Mouse (Mus musculus) midbrain, embryonic 11.5 days (tissue): ENCODE data around the gene Il9r. TPM values are rescaled to one million over a fixed set of nuclear protein-coding genes. Genes with fewer than 3 reads are reported as not detected.

Experiments
- ATAC-seq: fragments of 200-750 bp; cut with Nextera tagmentation; 2 replicates; pipeline ENCODE4 v1.8.0; 2017; ENCODE audit warnings: moderate TSS enrichment, moderate library complexity; ENCODE audit not compliant: low FRiP score
- DNase-seq: peaks from one replicate; pipeline ENCODE4 v3.0.0; 2015; ENCODE audit warnings: low spot score; ENCODE audit errors: missing footprints
- H3K27ac ChIP-seq: fragments of 300-500 bp; sonication (generic); 2 replicates; pipeline ENCODE4 v1.5.1; 2014; ENCODE audit warnings: low read depth, low read length
- H3K27me3 ChIP-seq: fragments of 300-500 bp; sonication (generic); 2 replicates; pipeline ENCODE4 v1.6.1; 2014; ENCODE audit warnings: mild to moderate bottlenecking, low read length, moderate library complexity, mixed read lengths; ENCODE audit not compliant: control insufficient read depth, insufficient read depth
- H3K36me3 ChIP-seq: fragments of 300-500 bp; sonication (generic); 2 replicates; pipeline ENCODE4 v1.6.1; 2014; ENCODE audit warnings: mild to moderate bottlenecking, low read length, moderate library complexity, mixed read lengths; ENCODE audit not compliant: control insufficient read depth, insufficient read depth
- H3K4me1 ChIP-seq: fragments of 300-500 bp; sonication (generic); 2 replicates; pipeline ENCODE4 v1.6.1; 2014; ENCODE audit warnings: low read length; ENCODE audit not compliant: control insufficient read depth, insufficient read depth
- H3K4me2 ChIP-seq: fragments of 300-500 bp; sonication (generic); 2 replicates; pipeline ENCODE4 v1.6.1; 2014; ENCODE audit warnings: mild to moderate bottlenecking, moderate library complexity
- H3K4me3 ChIP-seq: fragments of 300-500 bp; sonication (generic); 2 replicates; pipeline ENCODE4 v1.5.1; 2014; ENCODE audit warnings: low read depth, low read length
- H3K9ac ChIP-seq: fragments of 300-500 bp; sonication (generic); 2 replicates; pipeline ENCODE4 v1.6.1; 2014; ENCODE audit warnings: low read length
- H3K9me3 ChIP-seq: fragments of 300-500 bp; sonication (generic); 2 replicates; pipeline ENCODE4 v1.6.1; 2016; ENCODE audit warnings: low read length; ENCODE audit not compliant: control insufficient read depth
- WGBS: fragments of 180-500 bp; shearing (Covaris S2); extraction: QIAGEN DNeasy Blood & Tissue Kit; methylation state at CpG from one replicate; pipeline ENCODE4 v1.1.7; 2014; 5-methylcytosine and 5-hydroxymethylcytosine counted together
- polyA plus RNA-seq: library from polyadenylated mRNA; unstranded; fragments of >200 nt; fragmentation: Nextera tagmentation; extraction: Ambion mirVana; gene quantifications from 2 replicates; pipeline ENCODE4 v1.2.1, GENCODE M21; 2014

Il9r gene
- polyA plus RNA-seq, 1 experiment from 2014 or later = not detected

- H3K36me3 ChIP-seq = no peaks in the 10 kb centered on the region
- peak; percentile 73 for DNase-seq
- H3K27me3 ChIP-seq = no peaks in the 10 kb centered on the region; the same call in 1 of the 2 replicates
- no peak overlapping the region for H3K4me2 ChIP-seq
- no peak overlapping the region for H3K9ac ChIP-seq
- H3K4me1 ChIP-seq = peaks cover 11% of the 10 kb centered on the region
- 83% methylated on average over 7 of the region's 7 CpGs for WGBS
- ATAC-seq = no peak
- no peaks in the 10 kb centered on the region for H3K9me3 ChIP-seq
- no peak overlapping the region for H3K4me3 ChIP-seq
- H3K27ac ChIP-seq = no peak overlapping the region
Observed at GRCm38 (mm10) chr11:32160341-32160740, 39.7 kb downstream of the Il9r start.

GRCm38 (mm10) chr11:32159176-32159575 is 40.9 kb downstream of the Il9r start:
- H3K27ac ChIP-seq = no peak overlapping the region
- ATAC-seq (no peak), DNase-seq (peak; percentile 54)
- WGBS = 84% methylated on average over 3 of the region's 3 CpGs
- no peaks in the 10 kb centered on the region; the same call in 1 of the 2 replicates for H3K27me3 ChIP-seq
- H3K4me1 ChIP-seq = peaks cover 11% of the 10 kb centered on the region
- no peak overlapping the region for H3K4me3 ChIP-seq
- no peaks in the 10 kb centered on the region for H3K36me3 ChIP-seq
- no peaks in the 10 kb centered on the region for H3K9me3 ChIP-seq
- H3K9ac ChIP-seq = no peak overlapping the region
- H3K4me2 ChIP-seq = no peak overlapping the region

- peak; percentile 91 for DNase-seq
- no peak overlapping the region for H3K4me2 ChIP-seq
- H3K27me3 ChIP-seq = no peaks in the 10 kb centered on the region; the same call in 1 of the 2 replicates
- no peak overlapping the region for H3K4me3 ChIP-seq
- H3K9ac ChIP-seq = peak overlapping the region; percentile 14; the same call in 1 of the 2 replicates
- peak overlapping the region; percentile 2 for H3K27ac ChIP-seq
- ATAC-seq = peak; percentile 59
- no peaks in the 10 kb centered on the region for H3K36me3 ChIP-seq
- peaks cover 11% of the 10 kb centered on the region for H3K4me1 ChIP-seq
- no peaks in the 10 kb centered on the region for H3K9me3 ChIP-seq
- 57% methylated on average over 18 of the region's 18 CpGs for WGBS
Observed at GRCm38 (mm10) chr11:32157791-32158594, 42.1 kb downstream of the Il9r start.

GRCm38 (mm10) chr11:32156854-32157630 is 43.0 kb downstream of the Il9r start:
- ATAC-seq = no peak
- Histone ChIP-seq H3K27me3 (no peaks in the 10 kb centered on the region; the same call in 1 of the 2 replicates), H3K4me2 (no peak overlapping the region), H3K4me1 (peaks cover 11% of the 10 kb centered on the region), H3K9ac (no peak overlapping the region), H3K4me3 (no peak overlapping the region), H3K27ac (peak overlapping the region; percentile 2; the same call in 1 of the 2 replicates), H3K9me3 (no peaks in the 10 kb centered on the region), H3K36me3 (no peaks in the 10 kb centered on the region)
- DNase-seq = peak; percentile 75
- 86% methylated on average over 7 of the region's 7 CpGs for WGBS

- Histone ChIP-seq H3K27ac (no peak overlapping the region), H3K4me3 (no peak overlapping the region), H3K4me1 (peaks cover 3% of the 10 kb centered on the region), H3K4me2 (no peak overlapping the region), H3K9me3 (no peaks in the 10 kb centered on the region), H3K27me3 (no peaks in the 10 kb centered on the region), H3K9ac (no peak overlapping the region), H3K36me3 (no peaks in the 10 kb centered on the region)
- DNase-seq (peak; percentile 76), ATAC-seq (no peak)
- WGBS = 93% methylated on average over 7 of the region's 7 CpGs
Observed at GRCm38 (mm10) chr11:32153216-32153615, 46.9 kb downstream of the Il9r start.

- Histone ChIP-seq H3K4me3 (no peak overlapping the region), H3K4me2 (no peak overlapping the region), H3K27me3 (no peaks in the 10 kb centered on the region), H3K27ac (no peak overlapping the region), H3K9me3 (no peaks in the 10 kb centered on the region), H3K9ac (no peak overlapping the region), H3K4me1 (peaks cover 2% of the 10 kb centered on the region), H3K36me3 (no peaks in the 10 kb centered on the region)
- DNase-seq = peak; percentile 64
- no peak for ATAC-seq
Observed at GRCm38 (mm10) chr11:32152814-32153213, 47.3 kb downstream of the Il9r start.

- Histone ChIP-seq H3K4me2 (no peak overlapping the region), H3K27ac (no peak overlapping the region), H3K4me3 (no peak overlapping the region), H3K9me3 (no peaks in the 10 kb centered on the region), H3K9ac (no peak overlapping the region), H3K36me3 (no peaks in the 10 kb centered on the region), H3K27me3 (no peaks in the 10 kb centered on the region), H3K4me1 (no peaks in the 10 kb centered on the region)
- no peak for ATAC-seq
- 97% methylated on average over 5 of the region's 5 CpGs for WGBS
- no peak for DNase-seq
Observed at GRCm38 (mm10) chr11:32151243-32151642, 48.8 kb downstream of the Il9r start.

GRCm38 (mm10) chr11:32149605-32150004 is 50.5 kb downstream of the Il9r start:
- DNase-seq (peak; percentile 67), ATAC-seq (no peak)
- Histone ChIP-seq H3K36me3 (no peaks in the 10 kb centered on the region), H3K4me3 (no peak overlapping the region), H3K9ac (no peak overlapping the region), H3K27ac (no peak overlapping the region), H3K9me3 (no peaks in the 10 kb centered on the region), H3K4me1 (no peaks in the 10 kb centered on the region), H3K27me3 (no peaks in the 10 kb centered on the region), H3K4me2 (no peak overlapping the region)
- 82% methylated on average over 11 of the region's 11 CpGs for WGBS

- H3K4me2 ChIP-seq = no peak overlapping the region
- peaks cover 11% of the 10 kb centered on the region for H3K4me1 ChIP-seq
- WGBS = 85% methylated on average over 5 of the region's 5 CpGs
- DNase-seq (peak; percentile 59), ATAC-seq (no peak)
- no peaks in the 10 kb centered on the region for H3K27me3 ChIP-seq
- no peak overlapping the region for H3K4me3 ChIP-seq
- no peak overlapping the region for H3K9ac ChIP-seq
- no peak overlapping the region for H3K27ac ChIP-seq
- H3K9me3 ChIP-seq = no peaks in the 10 kb centered on the region
- no peaks in the 10 kb centered on the region for H3K36me3 ChIP-seq
Observed at GRCm38 (mm10) chr11:32142771-32143170, 57.3 kb downstream of the Il9r start.
